Mouse (Mus musculus) adrenal gland, postnatal 10 days (tissue): ENCODE results near the gene Kcnab3. TPM values are rescaled to one million over a fixed set of nuclear protein-coding genes. Genes with fewer than 3 reads are reported as not detected.

Source experiments
- DNase-seq: peaks from one replicate; pipeline ENCODE4 v3.0.0; 2021; ENCODE audit warnings: mixed read lengths
- total RNA-seq, 2 experiments: library from RNA; stranded (reverse); gene quantifications; 2 replicates each; pipeline ENCODE4 v1.2.3; 2021

Gene Kcnab3
- total RNA-seq, 2 experiments from 2014 or later, result 5.1 to 7.9 TPM

GRCm38 (mm10) chr11:69371601-69372000 lies 45.5 kb downstream of the Kcnab3 start:
- no peak for DNase-seq

- no peak for DNase-seq
These were observed 46.2 kb downstream of the Kcnab3 start for GRCm38 (mm10) chr11:69372056-69372779.

GRCm38 (mm10) chr11:69372780-69373170 lies 46.7 kb downstream of the Kcnab3 start:
- DNase-seq, result no peak

GRCm38 (mm10) chr11:69373223-69373965 lies 47.3 kb downstream of the Kcnab3 start:
- no peak for DNase-seq

GRCm38 (mm10) chr11:69375646-69376045 lies 49.6 kb downstream of the Kcnab3 start:
- DNase-seq, result no peak

- DNase-seq, result no peak
These were observed 51.7 kb downstream of the Kcnab3 start for GRCm38 (mm10) chr11:69377766-69378165.

- DNase-seq, result no peak
These were observed 53.5 kb downstream of the Kcnab3 start for GRCm38 (mm10) chr11:69379600-69379999.

- no peak for DNase-seq
These were observed 55.3 kb downstream of the Kcnab3 start for GRCm38 (mm10) chr11:69381356-69381755.

Other genes with a start within 250 kb of the Kcnab3 start
- gene Vamp2, start 237.8 kb upstream of the Kcnab3 start, total RNA-seq, result 100 to 1,000 TPM; 104 to 143 TPM
- gene Per1, start 231.0 kb upstream of the Kcnab3 start, total RNA-seq, result 100 to 1,000 TPM in 1 of 2 experiments, 10 to 100 TPM in 1; 63.1 to 157 TPM
- gene Hes7, start 205.9 kb upstream of the Kcnab3 start, total RNA-seq, result under 1 TPM; 0.18 to 0.36 TPM
- gene 9130213A22Rik, start 203.7 kb upstream of the Kcnab3 start, total RNA-seq, result under 1 TPM; 0.48 to 0.66 TPM
- gene Aloxe3, start 200.4 kb upstream of the Kcnab3 start, total RNA-seq, result under 1 TPM; 0.60 to 0.76 TPM
- not detected for gene Alox12b, start 169.3 kb upstream of the Kcnab3 start, total RNA-seq
- not detected for gene Alox8, start 128.4 kb upstream of the Kcnab3 start, total RNA-seq
- gene Gucy2e, start 89.2 kb upstream of the Kcnab3 start, total RNA-seq, result not detected
- gene Cntrob, start 2.5 kb upstream of the Kcnab3 start, total RNA-seq, result 10 to 100 TPM in 1 of 2 experiments, 1 to 10 TPM in 1; 7.8 to 12.6 TPM
- 10 to 100 TPM; 75.1 to 78.6 TPM for gene Trappc1, start 2.3 kb upstream of the Kcnab3 start, total RNA-seq
- 1 to 10 TPM; 4.2 to 7.2 TPM for gene Rnf227, start 14.2 kb downstream of the Kcnab3 start, total RNA-seq
- gene Chd3, start 43.1 kb downstream of the Kcnab3 start, total RNA-seq, result 100 to 1,000 TPM in 1 of 2 experiments, 10 to 100 TPM in 1; 93.8 to 128 TPM
- gene Naa38, start 69.2 kb downstream of the Kcnab3 start, total RNA-seq, result 100 to 1,000 TPM; 124 to 138 TPM
- 10 to 100 TPM; 32.4 to 38.9 TPM for gene Cyb5d1, start 69.4 kb downstream of the Kcnab3 start, total RNA-seq
- gene Tmem88, start 72.0 kb downstream of the Kcnab3 start, total RNA-seq, result 10 to 100 TPM; 29.1 to 33.0 TPM
- gene Kdm6b, start 87.4 kb downstream of the Kcnab3 start, total RNA-seq, result 10 to 100 TPM; 49.0 to 53.4 TPM
- under 1 TPM; 0.30 TPM for gene Dnah2, start 222.9 kb downstream of the Kcnab3 start, total RNA-seq
- 1 to 10 TPM; 2.2 to 3.8 TPM for gene Efnb3, start 233.9 kb downstream of the Kcnab3 start, total RNA-seq